In the genomic region with DNA sequence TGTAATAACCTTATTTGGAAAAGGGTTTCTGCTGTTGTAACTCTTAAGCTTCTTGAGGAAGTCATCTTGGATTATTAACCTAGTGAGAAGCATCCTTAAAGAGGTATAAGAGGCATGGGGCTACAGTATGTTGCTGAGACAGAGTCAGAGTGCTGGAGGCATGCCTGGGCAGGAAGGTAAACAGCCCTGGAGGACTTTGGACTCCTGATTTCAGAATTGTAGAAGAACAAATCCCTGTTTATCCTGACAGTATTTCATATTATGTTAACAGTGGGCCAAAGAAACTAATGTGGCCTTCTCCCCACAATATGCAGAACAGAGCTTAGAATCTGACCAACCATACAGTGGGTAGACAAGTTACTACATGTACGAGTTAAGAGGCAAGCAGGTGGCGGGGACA, we compare ENCODE assay signal across 20 mouse cellular contexts.
"Had no signal": no experiment of that assay in that cellular context is flagged by ENCODE, and none has a peak within 500 bp of the region (broad histone marks: within the 10 kb centered on the region; RNA-seq: fewer than 3 reads in every experiment).

No protein-coding gene starts in this region.

- H3K27ac ChIP-seq: kidney, postnatal 0 days; left cerebral cortex, adult 2 months; liver, embryonic 14.5 days; macrophage; midbrain, embryonic 12.5 days; midbrain, embryonic 15.5 days; neural tube, embryonic 12.5 days; neural tube, embryonic 15.5 days; stomach, embryonic 15.5 days had no signal

- H3K9ac ChIP-seq: liver, embryonic 14.5 days; lung, embryonic 14.5 days; midbrain, embryonic 12.5 days; midbrain, embryonic 15.5 days; neural tube, embryonic 12.5 days; neural tube, embryonic 15.5 days; stomach, embryonic 15.5 days had no signal

- H3K27me3 ChIP-seq: midbrain, embryonic 12.5 days; midbrain, embryonic 15.5 days; neural tube, embryonic 12.5 days; neural tube, embryonic 15.5 days; stomach, embryonic 15.5 days had no signal

- H3K9me3 ChIP-seq: midbrain, embryonic 12.5 days; midbrain, embryonic 15.5 days; neural tube, embryonic 12.5 days; neural tube, embryonic 15.5 days; stomach, embryonic 15.5 days had no signal

- H3K4me3 ChIP-seq: left cerebral cortex, adult 2 months; midbrain, embryonic 12.5 days; midbrain, embryonic 15.5 days; neural tube, embryonic 12.5 days; neural tube, embryonic 15.5 days; stomach, embryonic 15.5 days had no signal

- H3K4me1 ChIP-seq: neural tube, embryonic 12.5 days had no signal

- DNase-seq: kidney, adult 11 months; kidney, postnatal 25 days; layer of hippocampus, postnatal 36 days; lung, embryonic 14.5 days; right cerebral cortex, adult 18-20 months; right cerebral cortex, postnatal 14 days; spleen, adult 18-20 months; thymus, adult 2 months; thymus, postnatal 14 days; thymus, postnatal 4 days had no signal

- ATAC-seq: inflammation-experienced regulatory T-cells, adult 6 months; midbrain, embryonic 15.5 days had no signal

- H3K36me3 ChIP-seq: midbrain, embryonic 12.5 days; midbrain, embryonic 15.5 days; neural tube, embryonic 12.5 days; neural tube, embryonic 15.5 days; stomach, embryonic 15.5 days had no signal

- H3K4me2 ChIP-seq: lung, embryonic 14.5 days; midbrain, embryonic 12.5 days; midbrain, embryonic 15.5 days; neural tube, embryonic 12.5 days; neural tube, embryonic 15.5 days; stomach, embryonic 15.5 days had no signal
